Mouse (Mus musculus): ENCODE measurements around the gene Grsf1.

DNA sequence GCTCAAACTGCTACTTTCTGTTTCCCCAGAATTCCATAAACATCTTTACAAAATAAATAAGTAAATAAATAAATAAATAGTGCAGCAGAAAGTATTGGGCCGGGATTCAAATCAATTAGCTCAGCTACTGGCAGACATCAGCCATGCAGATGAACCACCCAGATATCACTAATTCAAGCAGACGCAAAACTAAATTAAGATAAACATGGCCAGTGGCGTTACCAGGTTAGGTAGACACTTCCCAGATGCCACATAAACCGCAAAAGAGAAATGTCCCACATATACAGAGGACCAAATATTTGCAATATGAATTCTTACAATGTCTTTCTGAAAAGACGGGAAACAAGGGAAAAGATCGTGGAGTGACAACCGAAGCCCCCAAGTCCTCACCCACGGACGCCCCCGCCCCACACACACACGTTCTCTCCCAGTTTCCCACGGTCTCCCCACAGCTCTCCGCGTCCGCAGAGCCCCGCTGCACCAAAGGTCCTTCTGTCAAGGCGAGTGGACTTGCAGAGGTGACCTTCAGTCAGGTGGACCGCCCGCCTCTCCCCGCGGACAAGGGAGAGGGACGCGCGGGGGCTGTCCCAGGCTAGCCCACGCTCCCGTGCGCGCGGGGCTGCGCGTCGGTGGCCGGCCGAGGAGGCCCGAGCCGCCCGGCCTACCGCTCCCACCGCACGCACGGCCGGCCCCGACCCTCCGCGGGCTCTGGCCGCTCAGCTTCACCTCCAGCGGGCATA, 1.1 kb downstream of the Grsf1 start:
- TF ChIP-seq CTCF (IDR thresholded peaks at IDR 0.05; ENCODE audit: control insufficient read depth, insufficient read depth, insufficient read length), result no peak
- TF ChIP-seq MAX (IDR thresholded peaks at IDR 0.05), result no peak
- no peak for TF ChIP-seq USF1 (IDR thresholded peaks at IDR 0.05; ENCODE audit: low read depth)
- TF ChIP-seq MYOD1 (IDR thresholded peaks at IDR 0.05; ENCODE audit: control insufficient read depth, insufficient read length, low read depth), result no peak
- no peak for TF ChIP-seq CEBPB (IDR thresholded peaks at IDR 0.05; ENCODE audit: low read depth)
- no peak for TF ChIP-seq MYOG (IDR thresholded peaks at IDR 0.05; ENCODE audit: control insufficient read depth, extremely low read depth, insufficient read length)
- TF ChIP-seq FOSL1 (IDR thresholded peaks at IDR 0.05; ENCODE audit: insufficient read depth, low read length, poor library complexity, severe bottlenecking), result no peak

All from C2C12 (cell line).